Mouse (Mus musculus): ENCODE data around the gene Ccdc6.
A peak's percentile ranks its signal among the peaks of the same experiment; 100 is the strongest.

The Ccdc6 gene

DNA sequence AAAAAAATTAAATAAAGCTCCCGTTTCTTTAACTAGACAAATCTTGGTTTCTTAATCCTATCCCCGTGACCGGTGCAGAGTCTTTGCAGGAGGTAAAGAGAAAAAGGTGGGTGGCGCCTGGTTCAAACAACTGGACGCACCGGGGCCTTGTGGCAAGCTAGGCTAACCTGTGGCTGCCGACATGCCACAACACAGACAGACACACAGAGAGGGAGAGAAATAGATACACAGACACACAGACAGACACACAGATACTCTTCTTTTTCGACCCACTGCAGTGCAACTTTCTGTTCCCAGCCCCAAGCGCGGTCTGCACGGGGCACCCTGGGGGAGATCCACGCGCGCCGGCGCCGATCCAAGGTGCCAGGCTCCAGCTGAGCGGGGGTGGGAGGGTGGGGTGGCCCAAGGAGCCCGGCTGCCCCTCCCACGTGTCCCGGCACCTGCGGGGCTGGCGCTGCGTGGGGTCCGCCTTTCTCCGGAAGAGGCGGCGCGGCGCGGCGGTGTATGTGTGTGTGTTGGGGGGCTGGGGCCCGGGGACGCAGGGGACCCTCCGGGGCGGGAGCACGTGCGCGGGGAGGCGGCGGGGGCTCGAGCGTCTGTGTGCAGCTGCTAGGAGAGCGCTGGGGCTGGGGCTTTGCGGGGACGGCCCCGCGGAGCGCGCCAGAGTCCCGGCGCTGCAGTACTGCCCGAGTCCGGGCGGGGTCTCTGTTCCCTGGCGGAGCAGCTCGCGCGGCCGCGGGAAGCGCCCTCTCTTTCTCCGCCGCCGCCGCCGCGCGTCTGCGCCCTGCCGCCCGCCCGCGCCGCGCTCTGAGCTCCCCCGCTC lies at the start of gene Ccdc6:
Ccdc6 (plus strand) TSS at position 756 of the 823 bp plus-strand sequence.
- DNase-seq = peak; percentile 92

DNA sequence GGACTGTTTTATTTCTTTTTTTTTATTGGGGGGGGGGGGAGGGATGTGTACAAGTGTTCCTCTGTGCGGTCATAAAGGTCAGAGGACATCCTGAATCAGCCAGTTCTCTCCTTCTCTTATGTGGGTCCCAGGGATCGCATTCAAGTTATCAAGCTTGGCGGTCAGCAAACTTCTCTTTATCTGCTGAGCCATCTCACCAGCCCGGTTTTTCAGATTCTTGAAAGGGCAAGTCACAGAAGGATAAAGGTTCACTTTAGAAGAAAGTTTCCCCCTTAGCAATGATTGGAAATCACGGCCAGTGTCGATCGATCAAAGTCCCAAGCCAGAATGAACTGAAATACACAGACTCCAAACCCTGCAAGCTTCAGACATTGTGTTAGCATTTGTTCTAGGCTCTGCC lies 47.1 kb upstream of the Ccdc6 start:
- DNase-seq = no peak

DNA sequence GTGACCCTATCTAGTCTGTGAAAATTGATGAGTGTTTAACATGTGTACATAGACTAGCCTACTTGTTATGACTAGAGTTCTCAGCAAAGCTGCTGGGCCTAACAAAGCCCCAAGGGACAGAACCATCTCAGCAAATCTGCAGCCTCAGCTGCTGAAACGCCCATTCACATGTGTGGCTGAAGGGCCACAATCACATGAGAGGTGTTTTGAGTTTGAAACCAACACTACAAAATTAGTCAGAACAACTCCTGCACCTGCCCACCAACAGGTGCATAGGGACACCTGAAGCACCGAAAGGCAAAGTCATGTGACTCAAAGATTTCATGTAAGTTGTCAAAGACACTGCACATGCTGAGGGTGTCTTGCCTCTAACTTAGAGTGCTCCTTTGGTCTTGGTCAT lies 41.6 kb upstream of the Ccdc6 start:
- DNase-seq = no peak

DNA sequence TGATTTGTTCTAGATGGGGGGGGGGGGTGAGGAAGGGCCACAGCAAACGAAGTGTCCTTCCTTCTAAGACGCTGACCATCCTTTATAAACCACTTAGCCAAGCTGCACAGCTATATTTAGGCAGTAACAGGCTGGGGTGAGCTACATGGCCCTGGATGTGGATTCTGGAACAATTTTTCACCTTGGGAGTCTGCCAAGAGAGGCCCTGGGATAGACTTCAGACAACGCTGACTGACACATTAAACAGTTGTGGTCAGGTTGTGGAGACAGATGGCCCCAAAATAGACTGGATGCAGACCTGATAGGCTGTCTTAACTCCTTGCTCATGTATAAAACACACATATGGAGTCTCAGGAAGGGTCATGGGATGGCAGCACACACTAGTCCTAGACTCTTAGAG lies 39.9 kb upstream of the Ccdc6 start:
- no peak for DNase-seq

DNA sequence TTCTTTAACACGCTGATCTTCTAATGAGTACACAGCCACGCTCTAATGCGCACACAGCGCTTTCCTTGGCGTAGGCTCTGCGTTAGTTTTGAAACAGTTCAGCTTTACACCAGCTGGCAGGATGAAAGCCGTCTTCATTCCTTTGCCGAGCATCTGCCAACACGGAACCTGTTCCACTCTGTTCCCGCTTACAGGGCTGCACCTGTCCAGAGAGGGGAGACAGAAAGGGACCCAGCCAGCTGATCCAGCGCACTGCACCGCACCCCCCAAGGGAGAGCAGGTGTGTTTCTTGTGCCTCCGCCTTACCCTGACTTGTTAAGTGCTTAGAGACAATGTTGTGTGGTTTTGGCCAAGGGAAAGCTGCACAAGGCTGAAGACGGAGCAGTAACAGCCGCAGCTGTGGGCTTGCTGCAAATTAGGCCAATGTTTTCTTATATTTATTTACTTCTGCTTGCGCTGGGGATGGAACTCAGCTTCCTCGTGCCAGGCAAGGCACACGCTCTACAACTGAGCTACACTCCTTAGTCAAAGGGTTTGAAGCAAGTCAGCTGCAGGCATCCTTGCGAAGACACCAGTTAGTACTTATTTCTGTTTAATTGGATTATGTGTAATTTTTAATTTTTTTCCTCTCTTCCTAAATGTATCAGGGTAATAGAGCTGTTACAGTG lies 36.8 kb upstream of the Ccdc6 start:
- peak; percentile 57 for DNase-seq

DNA sequence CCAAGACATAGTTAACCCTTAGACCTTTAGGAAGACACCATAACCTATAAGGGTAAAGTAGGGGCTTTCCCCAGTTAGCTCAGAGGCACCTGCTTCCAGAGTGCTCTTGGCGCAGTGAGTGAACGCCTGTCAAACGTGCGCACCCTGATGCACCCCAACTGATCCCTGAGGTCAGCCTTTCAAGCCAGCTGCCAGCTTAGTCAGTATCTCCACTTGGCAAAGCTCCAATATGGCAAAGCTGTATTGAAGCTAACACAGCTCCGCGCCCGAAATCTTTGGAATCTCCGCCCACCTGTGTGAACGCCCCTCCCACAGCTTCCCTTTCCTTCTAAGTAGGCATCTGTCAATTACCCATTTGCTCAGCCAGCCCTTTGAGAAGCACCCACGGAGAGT lies 36.2 kb upstream of the Ccdc6 start:
- DNase-seq = peak; percentile 59

DNA sequence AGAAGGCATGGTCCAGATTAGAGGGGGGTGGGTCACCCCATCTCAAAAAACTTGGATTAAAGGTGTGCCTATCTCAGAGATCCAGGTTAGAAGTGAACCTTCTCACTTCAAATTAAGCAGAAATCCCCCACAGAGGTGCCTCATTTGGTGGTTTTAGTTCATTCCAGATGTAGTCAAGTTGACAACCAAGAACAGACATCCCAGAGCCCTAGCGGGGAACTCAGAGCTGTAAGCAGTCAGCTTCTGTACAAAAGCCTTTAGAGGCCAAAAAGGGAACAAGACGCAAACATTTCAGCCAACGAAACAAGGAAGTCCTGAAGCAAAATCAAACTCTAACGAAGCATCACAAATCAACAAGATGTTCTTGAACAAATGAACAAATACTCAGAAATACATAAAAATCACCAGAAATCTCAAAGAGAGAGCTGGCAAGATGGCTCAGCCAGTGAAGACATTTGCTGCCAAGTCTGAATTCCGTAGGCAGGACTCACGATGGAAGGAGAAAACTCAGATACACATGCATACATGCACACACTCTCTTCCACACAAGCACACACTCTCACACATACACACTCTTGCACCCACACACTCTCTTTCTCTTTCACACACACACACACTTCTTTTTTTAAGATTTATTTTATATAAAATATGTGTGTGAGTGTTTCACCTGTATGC lies 32.9 kb upstream of the Ccdc6 start:
- no peak for DNase-seq

DNA sequence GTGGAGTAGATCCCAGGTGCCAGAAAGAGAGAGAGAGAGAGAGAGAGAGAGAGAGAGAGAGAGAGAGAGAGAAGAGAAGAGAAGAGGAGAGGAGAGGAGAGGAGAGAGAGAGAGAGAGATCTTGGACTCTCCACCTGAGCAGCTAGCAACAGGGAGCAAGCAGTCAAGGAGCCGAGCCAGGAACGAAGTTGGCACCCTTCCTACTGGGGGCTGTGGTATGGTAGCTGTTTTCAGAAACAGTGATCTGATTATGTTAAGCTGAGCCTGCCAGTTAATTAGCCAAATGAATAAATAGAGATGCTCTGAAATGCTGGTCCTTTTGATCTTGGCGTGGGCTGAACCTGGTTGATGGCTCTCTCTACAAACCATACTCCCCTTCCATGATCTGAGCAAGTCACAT lies 31.7 kb upstream of the Ccdc6 start:
- no peak for DNase-seq

DNA sequence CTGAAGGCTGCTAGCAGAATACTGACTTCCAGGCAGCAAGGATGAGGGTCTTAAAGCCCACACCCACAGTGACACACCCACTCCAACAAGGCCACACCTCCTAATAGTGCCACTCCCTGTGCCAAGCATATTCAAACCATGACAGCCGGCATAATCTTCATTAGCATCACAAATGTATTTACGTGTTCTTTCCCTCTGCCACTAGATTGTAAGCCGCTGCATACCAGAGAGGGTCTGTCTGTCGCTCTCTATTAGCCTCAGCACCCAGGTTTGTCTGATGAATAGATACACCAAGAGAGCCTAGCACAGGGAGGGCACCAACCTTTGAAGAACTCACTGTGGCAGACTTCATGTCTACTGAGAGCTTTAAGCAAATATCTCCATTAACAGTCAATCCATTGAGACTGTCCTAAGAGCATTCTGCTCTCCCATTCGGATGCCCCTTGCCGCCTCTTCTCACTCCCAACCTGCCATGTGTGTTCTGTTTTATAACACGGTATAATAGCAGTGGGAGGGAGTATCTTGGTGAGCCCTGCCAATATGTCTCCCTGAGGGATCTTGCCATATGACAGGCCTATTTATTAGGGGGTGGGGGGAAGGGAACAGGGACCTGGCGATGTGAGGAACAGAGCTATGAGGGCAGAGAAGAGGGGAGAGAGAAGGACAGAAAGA lies 30.3 kb upstream of the Ccdc6 start:
- no peak for DNase-seq

DNA sequence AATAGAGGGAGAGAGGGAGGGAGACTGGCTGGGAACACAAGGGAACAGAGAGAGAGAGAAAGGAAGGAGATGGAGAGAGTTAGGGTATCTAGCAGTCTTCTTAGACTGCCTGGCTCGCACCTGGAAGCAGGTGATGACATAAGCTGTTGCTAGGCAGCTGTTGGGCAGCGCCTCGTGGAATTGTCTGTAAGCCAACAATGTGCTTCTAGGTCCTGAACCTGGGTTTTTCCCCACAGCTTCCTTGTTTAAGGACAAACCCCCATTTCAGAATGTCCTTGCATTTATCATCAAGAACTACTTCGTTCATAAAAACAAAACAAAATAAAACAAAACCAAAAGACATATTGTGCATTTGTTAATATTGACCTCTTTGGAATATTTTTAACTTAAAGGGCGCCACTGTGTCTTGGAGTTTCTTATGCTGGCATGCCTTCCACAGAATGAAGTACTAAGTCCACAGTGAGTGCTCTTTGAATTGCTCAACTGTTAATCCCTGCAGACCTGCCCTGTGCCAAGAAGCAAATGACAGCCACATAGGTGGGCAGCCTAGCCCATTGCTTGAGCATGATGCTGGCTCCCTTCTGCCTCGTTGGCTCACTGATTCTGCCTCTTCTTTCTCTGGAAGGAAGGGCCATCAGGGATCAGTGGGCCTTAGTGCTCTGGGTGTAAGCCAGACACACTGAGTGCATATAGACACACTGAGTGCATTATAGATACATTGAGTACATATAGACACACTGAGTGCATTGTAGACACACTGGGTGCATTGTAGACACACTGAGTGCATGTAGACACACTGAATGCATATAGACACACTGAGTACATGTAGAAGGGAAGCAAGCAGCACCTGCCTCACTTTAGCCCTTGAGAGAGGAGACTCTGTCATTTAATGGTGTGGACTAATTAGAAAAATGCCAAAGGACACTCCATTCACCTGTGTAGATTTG lies 29.5 kb upstream of the Ccdc6 start:
- no peak for DNase-seq

DNA sequence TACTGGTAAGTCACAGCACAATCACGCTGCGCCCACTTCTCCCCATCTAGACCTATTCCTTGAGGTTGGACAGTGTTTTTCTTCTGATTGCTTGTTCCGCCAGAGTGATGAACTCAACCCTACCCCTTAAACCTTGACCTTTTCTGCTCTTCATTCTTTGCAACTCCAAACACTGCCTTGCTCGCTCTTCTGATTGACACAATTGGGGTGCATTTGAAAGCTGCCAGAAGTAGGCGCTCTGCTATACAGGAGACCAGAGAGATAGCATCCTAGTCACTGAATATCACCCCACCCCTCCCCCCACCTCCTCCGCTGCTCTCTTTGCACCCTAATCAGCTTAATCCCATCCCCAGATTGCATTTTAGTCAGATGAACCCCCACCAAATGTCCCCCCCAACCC lies 27.6 kb upstream of the Ccdc6 start:
- no peak for DNase-seq

DNA sequence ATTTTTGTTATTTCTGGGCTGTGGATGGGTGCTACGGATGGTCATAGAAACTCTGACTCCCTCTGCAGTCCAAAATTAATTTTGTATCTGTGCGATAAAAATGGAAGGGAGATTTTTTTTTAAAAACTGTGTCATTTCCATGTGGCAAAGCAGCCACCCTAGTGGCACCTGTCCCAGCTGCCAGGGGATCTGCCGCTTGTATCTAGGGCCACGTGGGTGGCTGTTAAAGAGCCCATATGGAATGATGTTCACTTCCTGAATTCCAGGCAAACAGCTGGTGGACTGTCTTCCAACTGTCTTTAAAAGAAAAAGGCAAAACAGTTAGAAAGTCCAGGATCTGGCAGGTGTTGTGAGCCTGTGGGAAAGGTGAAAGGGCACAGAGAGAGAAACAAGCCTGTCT lies 25.6 kb upstream of the Ccdc6 start:
- DNase-seq = no peak

DNA sequence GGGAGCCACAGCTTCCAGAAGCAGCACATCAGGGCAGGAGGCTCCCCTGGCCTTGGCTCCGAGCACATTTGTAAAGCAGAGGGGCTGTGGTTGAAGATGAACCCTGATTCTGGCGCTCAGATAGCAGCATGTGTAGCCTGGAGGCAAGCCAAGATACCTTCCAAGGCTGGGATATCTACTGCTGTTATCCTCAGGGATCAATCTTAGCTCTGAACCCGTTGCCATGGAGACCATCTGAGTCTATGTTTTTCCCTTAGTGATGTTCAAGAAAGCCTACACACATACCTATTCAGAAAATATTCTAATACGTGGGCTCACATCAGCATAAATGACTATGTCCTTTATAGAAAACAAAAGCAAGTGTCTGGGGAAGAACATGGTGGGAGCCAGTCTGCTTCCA lies 19.5 kb upstream of the Ccdc6 start:
- no peak for DNase-seq

DNA sequence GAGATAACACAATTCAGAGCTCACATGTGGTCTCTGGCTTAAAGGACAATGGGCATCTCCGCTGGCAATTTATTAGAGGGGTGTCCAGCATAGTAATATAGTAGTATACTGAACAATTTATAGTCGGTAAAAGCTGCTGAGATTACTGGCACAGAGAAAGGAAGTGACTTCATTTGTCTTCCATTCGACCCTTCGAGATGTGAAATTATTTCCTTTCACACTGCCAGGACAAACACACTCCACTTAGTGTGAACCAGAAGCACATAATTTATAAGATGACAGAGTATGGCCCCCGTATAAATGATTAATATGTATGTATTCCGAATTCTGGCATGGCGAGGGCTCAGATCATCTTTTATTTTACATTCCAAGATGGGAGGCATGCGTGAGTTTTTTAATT lies 16.0 kb upstream of the Ccdc6 start:
- DNase-seq = no peak

DNA sequence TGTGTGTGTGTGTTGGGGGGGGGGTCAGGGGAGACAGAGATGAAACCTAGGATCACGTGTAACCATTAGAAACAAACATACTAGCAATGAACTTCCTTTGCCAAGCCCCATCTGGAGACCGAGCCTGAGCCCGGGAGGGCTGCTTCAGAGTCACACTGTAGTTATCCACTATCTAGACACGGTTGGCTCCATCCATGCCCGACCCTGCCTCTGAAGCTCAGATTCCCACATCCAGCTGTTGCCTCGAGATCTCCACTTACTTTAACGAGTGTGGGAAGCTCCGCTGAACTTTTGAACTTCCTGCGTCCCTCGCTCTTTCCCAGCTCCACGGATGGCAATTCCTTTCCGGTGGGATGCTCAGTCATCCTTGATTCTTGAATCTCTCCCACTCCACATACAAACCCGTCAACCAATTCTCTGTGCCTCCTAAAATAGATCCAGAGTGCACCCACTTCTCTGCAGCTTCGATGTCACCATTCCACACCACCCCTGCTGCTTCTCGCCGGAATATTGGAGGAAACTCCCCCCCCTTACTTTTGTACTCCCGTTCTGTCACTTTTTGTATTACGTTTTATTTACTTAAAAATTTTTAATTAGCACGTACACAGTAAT lies 15.3 kb upstream of the Ccdc6 start:
- no peak for DNase-seq

DNA sequence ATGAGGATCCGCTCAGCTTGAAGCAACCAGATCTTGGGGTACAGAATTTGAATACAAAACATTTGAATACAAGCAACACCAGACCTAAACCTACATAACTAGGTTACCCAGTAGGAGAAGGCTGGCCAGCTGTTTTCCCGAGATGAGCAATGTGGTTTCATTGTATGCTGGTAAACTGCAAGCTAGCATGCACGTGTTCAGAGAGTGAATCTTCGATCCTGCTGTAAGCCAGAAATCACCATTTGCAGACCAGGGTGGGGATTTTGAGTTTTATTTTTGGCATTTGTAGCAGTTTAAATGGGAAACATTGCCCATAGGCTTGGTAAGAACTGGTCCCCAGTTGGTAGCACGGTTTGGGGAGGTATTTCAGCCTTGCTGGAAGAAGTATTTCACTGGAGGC lies 13.7 kb upstream of the Ccdc6 start:
- no peak for DNase-seq

DNA sequence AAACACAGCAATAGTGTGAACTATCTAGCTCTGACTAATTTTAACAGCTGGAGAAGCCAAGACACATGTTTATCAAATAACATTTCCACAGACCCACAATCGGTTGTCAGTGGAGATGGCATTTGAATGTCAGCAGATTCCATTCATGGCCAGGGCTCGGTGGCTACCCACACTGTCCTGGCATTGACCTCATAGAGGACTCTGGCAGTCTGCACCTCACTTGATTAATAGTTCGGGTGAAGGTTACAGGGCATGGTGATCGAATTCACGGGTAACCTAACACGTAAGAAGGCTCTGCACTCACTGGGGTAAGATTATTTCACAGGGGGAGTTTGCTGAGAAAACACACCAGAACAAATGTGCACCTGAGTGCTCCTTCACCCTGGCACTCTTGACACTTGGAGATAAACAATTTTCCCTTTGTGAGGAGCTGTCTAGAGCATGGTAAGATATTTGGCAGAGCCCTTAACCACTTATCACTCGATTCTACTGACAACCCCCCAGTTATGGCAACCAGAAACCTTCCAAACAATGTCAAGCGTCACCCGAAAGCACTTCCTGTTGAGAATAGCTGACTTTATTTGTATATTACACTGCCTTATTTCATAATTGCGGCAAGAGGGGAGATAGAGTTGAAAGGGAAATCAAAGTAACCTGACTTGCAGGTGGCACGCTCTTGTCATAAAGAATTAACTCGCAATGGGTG lies 11.5 kb upstream of the Ccdc6 start:
- no peak for DNase-seq

DNA sequence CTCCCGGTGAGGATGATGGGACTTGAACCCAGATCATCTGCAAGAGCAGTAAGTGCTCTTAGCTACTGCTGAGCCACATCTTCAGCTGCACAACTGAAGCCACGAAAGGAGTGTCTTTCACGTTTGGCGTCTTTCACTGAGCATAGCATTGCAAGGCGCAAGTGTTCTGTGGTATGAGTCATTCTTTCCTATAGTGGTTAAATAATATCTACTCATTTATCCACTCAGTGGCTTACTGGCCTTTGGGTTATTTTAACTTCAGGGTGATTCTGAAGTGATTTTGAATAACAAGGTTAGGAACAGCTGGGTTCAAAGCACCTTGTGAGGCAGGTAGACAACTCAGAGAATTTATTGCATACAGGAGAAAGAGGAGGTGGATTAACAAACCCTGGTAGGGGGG lies 8.1 kb upstream of the Ccdc6 start:
- no peak for DNase-seq

DNA sequence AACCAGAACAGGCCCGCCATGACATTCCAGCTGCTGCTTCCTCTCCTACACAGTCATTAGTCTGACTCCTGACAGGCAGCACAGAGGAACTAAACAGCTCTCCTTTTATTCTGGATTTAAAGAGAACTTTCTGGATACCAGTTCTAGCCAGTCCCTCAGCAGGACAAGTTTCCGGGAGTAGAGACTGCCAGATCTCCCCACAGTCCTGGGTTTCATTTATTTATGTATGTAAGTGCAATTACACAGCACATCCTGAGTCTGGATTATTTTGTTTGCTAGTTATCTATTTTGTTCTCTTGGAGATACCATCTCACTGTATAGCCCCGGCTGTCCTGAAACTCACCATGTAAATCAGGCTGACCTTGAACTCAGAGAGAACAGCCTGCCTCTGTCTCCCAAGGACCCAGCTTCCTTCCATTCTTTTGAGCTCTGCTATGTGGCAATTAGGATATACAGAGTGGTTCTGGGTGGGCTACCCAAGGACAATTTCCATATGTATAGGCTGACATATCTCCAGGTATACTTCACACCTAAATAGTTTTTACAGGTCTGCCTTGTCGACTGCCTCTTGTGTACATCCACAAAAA lies 5.0 kb upstream of the Ccdc6 start:
- DNase-seq = no peak

DNA sequence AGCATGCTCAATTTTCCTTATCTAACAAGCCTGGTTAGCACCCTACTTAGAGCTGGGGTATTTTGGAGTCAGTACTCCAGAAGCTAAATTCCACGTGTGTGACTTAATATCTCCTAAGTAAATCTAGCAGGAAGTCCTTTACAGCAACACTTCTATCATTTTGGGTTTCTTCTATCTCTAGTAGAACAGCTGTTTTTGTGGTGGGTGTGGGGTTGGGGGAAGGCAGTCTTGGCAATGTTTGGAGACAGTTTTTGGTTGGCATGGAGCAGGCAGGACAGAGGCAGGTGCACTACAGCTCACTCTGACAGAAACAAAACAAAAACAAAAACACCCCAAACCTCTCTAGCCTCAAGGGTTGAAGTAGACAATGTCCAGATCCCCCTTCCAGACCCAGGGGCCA lies 3.1 kb upstream of the Ccdc6 start:
- no peak for DNase-seq

DNA sequence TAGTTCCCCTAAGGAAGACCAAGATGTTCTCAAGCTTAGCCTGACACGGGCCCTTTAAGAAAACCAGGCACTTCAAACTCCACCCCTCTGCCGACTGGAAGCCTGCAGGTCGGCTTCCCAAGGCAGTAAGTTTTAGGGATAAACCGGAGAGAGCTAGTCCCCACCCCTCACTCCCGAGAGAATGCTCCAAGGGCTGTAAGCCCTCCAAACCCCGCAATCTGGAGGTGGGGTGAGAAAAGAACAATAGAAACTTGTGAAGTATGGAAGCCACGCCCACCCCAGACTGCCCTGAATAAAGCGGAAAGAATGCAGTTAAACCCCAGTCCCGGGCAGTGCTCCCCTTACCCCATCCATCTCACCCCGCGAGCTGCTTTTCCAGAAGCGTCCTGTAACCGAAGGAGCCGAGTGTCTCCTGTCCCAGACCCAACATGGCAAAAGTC lies 1.9 kb upstream of the Ccdc6 start:
- DNase-seq = peak; percentile 78
